Mouse (Mus musculus) macrophage (primary cell): ENCODE data around the gene Wnt4. TPM values are rescaled to one million over a fixed set of nuclear protein-coding genes. Genes with fewer than 3 reads are reported as not detected.

Experiments
- polyA plus RNA-seq: library from polyadenylated mRNA; stranded (reverse); fragments of 250-400 nt; gene quantifications from 3 replicates; pipeline ENCODE4 v1.2.4, GENCODE M21; 2018; ENCODE audit warnings: inconsistent platforms

Gene Wnt4
- polyA plus RNA-seq, 1 experiment from 2014 or later = not detected

Other genes with a start within 250 kb of the Wnt4 start
- 2.4 to 4.8 TPM (median 4.3 TPM) in 3 replicates for gene Zbtb40, start 228.7 kb upstream of the Wnt4 start, polyA plus RNA-seq
- 706 to 958 TPM (median 881 TPM) in 3 replicates for gene Cdc42, start 80.2 kb downstream of the Wnt4 start, polyA plus RNA-seq
- gene Cela3a, start 132.3 kb downstream of the Wnt4 start, polyA plus RNA-seq = not detected in 3 replicates
- not detected in 3 replicates for gene Cela3b, start 153.1 kb downstream of the Wnt4 start, polyA plus RNA-seq
- not detected in 3 replicates for gene 1700013G24Rik, start 175.8 kb downstream of the Wnt4 start, polyA plus RNA-seq
- gene Hspg2, start 191.3 kb downstream of the Wnt4 start, polyA plus RNA-seq = 0.06 to 0.37 TPM (median 0.14 TPM) in 3 replicates